Mouse (Mus musculus): ENCODE results near the gene Ebp. TPM values are rescaled to one million over a fixed set of nuclear protein-coding genes. Genes with fewer than 3 reads are reported as not detected.

Gene Ebp
- total RNA-seq (2015; ENCODE audit: low replicate concordance) (20.5 and 37.3 TPM in 2 replicates), total RNA-seq (2017; ENCODE audit: low replicate concordance) (14.2 and 26.6 TPM in 2 replicates)

DNA sequence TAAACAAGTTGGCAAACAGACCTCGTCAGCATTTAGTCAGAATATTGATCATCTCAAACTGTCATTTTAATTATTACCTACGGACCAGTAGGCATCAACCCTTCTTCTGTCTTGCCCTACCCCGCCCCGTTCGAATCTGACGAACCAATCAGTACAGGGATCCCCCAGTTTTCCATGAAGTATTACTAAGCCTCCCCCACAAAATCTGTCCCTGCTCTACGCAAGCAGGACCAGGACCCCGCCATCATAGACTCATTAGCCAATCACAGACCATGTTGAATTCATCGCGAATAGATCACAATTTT, at the start of gene Ebp:
Gene Ebp, minus strand, starts transcription at position 94 of the 305 bp plus-strand sequence.
- ATAC-seq (replicated peaks; ENCODE audit: low FRiP score, poor library complexity, severe bottlenecking), result no peak

DNA sequence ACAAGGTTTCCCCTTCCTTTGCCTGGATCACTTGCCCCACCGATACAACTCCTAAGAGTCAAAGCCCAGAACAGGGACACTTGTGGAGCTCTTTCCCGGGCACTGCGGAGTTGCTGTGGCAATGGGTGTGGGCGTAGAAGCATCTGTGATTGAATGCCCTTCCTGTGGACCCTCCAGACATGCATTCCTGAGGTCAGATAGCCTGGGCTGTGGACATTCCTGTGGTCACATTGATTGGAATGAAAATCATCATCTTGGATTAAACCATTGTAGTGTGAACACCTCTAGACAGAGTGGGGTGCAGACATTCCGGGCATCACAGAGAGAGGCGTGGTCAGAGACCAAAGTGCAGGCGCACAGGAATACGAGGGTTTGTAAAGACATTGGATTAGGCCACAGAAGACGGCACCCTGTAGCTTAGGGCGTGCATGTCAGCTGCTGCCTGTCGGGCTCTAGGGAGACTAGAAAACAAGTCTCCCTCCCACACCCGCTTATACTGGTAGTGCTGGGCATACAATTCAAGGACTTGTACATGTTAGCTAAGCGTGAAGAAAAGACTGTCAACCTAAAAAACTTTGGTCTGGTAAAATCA, 45.6 kb upstream of the Ebp start:
- no peak for ATAC-seq (replicated peaks; ENCODE audit: low FRiP score, poor library complexity, severe bottlenecking)

DNA sequence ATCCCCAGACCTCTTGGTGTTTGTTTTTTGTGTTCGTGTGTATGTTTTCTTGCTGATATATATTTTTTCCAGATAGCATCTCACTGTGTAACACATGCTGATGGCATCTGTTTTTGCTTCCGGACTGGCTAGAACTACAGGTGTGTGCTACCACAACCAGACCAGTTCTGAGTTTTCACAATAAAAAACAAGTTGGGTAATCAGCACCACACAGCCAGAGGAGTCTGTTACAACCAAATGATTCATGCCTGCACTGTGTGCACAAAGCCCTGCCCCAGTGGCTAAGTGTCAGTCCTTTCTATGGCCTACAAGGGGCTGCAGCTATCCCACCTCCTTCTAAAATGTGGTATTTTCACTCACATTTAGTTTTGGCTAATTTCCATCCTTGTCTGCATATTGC, 43.4 kb upstream of the Ebp start:
- ATAC-seq (replicated peaks; ENCODE audit: low FRiP score, poor library complexity, severe bottlenecking), result no peak

DNA sequence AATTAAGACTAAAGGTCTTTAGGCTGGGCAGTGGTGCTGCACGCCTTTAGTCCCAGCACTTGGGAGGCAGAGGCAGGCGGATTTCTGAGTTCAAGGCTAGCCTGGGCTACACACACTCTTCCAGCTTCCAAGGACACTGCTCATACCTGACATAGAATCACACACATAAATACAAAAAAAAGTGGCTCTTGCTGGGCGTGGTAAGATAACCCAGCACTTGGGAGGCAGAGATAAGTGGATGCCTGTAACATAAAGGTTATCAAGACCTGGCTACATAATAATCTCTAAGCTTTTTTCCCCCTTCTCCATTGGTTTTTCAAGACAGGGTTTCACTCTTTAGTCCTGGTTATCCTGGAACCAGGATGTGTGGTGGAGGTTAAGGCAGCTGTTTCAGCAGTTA, 40.3 kb upstream of the Ebp start:
- 0 out of 2 replicates have a peak, but pooled peaks have one; percentile 25 for ATAC-seq (replicated peaks; ENCODE audit: low FRiP score, poor library complexity, severe bottlenecking)

DNA sequence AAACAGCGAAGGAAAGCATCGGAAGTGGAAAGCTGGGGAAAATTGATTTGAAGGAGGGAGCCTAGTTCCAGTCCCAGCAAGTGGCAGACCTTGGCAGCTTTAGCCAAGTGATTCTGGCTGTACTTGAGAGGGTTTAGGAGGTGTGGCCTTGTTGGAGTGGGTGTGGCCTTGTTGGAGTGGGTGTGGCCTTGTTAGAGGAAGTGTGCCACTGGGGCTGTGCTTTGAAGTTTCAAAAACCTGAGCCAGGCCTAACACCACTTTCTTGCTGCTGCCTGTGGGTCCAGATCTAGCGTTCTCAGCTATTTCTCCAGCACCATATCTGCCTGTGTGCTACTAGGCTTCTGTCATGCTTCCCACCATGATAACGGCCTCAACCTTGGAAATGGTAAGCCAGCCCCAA, 37.0 kb upstream of the Ebp start:
- ATAC-seq (replicated peaks; ENCODE audit: low FRiP score, poor library complexity, severe bottlenecking), result 0 out of 2 replicates have a peak, but pooled peaks have one; percentile 61

DNA sequence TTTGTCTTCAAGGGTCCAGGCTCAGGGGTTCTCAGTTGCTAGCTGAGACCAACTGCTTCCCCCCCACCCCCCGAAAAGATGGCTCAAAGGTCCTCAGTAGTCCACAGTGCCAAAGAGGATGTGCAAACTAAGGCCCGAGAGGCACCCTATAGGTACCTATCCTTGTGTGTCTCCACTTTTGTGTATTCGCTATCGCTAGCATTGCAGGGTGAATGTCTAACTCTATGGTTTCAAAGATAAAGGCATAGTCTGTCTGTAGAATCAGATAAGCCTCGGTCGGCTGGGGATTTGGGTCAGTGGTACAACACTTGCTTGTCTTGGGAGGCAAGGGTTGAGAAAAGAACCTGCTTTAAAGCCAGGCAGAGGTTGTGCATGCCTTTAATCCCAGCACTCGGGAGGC, 30.2 kb upstream of the Ebp start:
- no peak for ATAC-seq (replicated peaks; ENCODE audit: low FRiP score, poor library complexity, severe bottlenecking)

DNA sequence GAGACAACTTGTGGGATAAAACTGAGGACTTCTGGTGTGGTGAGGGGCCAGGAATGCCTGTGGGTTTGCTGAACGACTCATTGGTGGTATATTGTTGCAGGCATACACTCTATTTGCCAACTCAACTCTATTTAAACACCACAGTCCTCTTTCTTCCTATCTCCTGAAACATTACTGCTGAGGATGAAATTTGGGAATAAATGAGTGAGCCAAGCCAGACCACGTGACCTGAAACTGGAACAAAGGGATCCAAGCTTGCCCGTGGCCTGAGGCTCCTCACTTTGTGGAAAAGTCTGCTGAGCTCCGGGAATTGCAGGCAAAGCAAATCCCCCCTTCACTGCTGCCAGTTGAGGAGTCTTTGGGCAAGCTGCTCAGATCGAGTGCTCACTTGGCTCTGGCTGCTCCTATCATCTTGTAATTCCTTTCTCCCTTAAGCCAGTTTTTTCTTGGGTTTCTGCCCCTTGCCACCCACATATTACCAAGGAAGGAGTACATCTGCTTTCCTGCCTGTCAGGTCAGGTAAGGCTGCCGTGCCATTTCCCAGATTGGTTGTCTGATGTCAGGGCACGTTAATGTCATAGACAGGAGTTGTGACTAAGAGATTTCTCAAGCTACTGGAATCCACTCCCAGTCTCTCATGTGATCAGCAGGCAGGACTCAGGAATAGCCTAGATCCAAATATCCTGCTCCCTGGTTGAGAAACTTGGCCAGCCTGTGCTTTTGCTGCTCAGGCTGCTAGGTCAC, 29.5 kb upstream of the Ebp start:
- no peak for ATAC-seq (replicated peaks; ENCODE audit: low FRiP score, poor library complexity, severe bottlenecking)

DNA sequence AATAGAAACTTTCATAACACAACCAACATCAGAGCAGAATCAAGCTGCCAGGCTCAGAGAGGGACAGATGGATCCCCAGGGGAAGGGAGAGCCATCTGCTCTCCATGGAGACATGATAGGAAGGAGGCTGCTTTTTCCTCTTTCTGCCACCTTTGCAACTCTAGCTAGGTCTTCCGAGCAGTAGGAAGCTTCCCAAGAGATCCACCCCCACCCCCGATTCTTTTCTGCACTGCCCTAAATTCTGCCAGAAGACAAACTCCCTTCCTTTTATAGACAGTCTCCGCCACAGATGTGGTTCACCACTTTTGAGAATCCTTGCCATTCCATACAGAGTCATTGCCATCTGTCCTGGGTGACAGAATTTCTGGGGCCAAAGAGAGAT, 29.0 kb upstream of the Ebp start:
- no peak for ATAC-seq (replicated peaks; ENCODE audit: low FRiP score, poor library complexity, severe bottlenecking)

DNA sequence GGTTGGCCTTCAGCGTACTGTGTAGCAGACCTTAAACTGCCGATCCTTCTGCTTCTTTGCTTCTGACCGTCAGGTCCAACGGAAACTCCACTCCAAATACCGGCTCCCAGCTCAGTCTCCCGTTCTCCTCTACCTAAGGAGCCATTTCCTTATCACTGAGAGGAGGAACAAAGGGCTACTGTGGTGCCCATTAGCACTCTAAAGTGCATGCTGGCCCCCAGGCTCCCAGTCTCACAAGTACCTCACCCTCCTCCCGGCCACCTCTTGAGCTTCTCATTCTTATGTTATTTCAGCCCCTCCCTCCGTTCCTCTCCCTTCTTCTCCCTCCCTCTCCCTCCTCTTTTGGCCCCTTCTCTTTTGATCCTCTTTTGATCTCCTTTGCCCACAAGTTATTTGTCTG, 26.3 kb upstream of the Ebp start:
- no peak for ATAC-seq (replicated peaks; ENCODE audit: low FRiP score, poor library complexity, severe bottlenecking)

DNA sequence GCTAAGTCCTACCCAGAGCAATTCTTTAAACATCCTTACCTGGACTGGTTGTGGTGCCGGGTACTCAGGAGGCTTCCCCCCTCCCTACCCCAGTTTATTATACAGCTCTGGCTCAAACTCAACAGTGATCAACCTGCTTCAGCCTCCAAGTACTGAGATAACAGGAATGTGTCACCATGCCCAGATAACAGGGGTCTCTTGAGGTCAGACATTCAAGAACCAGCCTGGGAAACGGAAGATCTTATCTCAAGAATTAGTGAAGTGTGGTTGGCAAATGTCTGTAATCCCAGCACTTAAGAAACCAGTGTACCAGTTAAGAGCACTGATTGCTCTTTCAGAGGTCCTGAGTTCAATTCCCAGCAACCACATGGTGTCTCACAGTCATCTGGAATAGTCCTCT, 24.8 kb upstream of the Ebp start:
- ATAC-seq (replicated peaks; ENCODE audit: low FRiP score, poor library complexity, severe bottlenecking), result no peak

DNA sequence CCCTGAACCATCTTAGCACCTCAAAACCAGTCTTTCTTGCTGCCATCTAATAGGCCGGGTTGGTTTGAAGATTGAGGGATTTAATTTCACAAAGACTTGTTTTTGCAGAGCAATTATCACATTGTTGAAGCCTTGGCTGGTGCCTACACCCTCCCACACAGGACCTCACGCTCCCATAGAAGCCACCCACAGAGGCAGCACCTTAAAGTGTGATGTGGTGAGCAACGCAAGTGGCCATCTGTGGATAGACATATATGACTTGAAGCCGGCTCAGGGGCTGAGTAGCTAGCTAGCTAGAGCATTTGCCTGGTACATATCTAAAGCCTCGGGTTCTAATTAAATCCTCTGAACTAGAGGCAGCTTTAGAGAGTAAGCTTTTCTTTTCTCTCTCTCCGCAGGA, 24.1 kb upstream of the Ebp start:
- no peak for ATAC-seq (replicated peaks; ENCODE audit: low FRiP score, poor library complexity, severe bottlenecking)

DNA sequence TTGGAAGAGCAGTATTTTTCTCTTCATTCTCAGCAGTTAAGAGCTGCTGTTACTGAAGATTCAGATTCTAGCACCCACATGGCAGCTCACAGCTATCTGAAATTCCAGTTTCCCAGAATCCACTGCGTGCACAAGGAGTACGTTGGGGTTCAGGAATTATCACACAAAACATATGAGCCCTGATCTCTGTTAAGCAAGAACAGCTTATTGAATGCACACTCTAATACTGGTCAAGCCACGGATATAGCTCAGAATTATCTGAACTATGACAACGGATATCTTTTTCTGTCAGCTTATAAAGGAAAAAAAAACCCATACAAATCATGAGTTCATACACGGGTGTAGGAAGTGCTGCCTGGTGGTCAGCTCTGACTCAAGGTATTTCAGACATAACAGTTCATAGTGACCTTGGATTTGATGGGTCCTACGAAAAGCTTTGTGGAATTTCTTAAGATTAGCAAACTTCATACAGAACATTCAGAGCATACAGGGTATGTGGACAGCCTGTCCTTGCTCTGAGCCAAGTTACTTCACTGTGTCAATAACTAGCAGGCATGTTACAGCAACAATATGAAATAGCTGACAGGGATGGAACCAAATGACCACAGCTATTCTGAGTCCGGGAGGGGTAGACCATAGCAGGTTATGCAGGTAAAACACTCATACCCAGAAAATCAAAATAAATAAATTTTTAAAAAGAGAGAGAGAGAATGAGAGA, 18.3 kb upstream of the Ebp start:
- no peak for ATAC-seq (replicated peaks; ENCODE audit: low FRiP score, poor library complexity, severe bottlenecking)

DNA sequence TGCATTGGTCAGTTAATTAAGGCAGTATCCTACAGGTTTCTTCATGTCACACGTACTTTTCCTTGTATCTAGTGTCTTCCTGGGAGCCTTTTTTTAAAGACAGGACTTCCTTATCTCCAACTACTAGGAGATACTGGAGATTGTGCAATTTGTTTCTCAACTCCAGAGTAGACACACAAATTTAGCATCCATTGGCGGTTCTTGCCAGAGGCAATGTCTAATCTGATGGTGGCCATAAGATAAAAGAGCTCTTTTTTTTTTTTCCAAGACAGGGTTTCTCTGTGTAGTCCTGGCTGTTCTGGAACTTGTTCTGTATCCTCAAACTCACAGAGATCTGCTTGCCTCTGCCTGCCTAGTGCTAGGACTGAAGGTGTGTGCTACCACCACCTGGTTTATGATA, 16.4 kb upstream of the Ebp start:
- no peak for ATAC-seq (replicated peaks; ENCODE audit: low FRiP score, poor library complexity, severe bottlenecking)

DNA sequence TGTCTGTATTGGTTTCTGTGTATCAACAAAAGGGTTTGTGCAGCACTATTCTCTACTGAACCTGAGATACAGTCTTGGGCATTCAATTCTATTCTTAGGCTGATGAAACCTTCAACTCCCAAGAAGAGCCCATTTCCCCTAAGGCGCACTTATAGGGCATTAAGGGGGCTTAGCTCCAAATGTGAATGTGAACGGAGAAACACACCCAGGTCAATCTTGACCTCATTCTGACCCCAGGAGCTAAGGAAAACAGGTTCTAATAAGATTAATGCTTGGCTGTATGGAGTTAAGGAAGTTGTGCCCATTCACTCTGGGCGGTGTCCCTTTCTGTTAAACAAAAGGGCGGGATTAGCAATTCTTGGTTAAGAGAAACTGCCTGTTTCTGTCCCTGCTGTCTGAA, 13.9 kb upstream of the Ebp start:
- no peak for ATAC-seq (replicated peaks; ENCODE audit: low FRiP score, poor library complexity, severe bottlenecking)

DNA sequence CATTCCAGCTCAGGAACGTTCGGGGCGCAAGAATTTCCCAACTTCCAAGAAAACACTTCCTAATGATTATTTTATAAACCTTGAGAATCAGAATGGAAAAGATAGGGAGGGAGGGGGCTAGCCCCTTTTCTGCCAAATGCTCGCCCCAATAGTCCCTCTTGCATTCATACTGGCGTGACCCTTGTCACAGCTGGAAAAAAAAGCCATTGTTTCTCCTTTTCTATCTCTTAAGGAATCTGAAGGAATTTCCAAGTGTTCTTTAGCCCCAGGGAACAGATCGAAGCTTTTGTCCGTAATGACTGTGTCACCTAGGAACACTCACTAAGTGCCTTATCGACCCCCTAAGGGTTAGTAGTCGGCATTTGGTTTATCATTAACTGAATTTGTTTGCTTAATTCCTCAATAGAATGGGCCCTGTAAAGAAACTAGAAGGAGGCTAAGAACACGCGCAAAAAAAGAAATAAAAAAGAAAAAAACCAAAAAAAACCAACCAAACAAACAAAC, 13.4 kb upstream of the Ebp start:
- ATAC-seq (replicated peaks; ENCODE audit: low FRiP score, poor library complexity, severe bottlenecking), result no peak

DNA sequence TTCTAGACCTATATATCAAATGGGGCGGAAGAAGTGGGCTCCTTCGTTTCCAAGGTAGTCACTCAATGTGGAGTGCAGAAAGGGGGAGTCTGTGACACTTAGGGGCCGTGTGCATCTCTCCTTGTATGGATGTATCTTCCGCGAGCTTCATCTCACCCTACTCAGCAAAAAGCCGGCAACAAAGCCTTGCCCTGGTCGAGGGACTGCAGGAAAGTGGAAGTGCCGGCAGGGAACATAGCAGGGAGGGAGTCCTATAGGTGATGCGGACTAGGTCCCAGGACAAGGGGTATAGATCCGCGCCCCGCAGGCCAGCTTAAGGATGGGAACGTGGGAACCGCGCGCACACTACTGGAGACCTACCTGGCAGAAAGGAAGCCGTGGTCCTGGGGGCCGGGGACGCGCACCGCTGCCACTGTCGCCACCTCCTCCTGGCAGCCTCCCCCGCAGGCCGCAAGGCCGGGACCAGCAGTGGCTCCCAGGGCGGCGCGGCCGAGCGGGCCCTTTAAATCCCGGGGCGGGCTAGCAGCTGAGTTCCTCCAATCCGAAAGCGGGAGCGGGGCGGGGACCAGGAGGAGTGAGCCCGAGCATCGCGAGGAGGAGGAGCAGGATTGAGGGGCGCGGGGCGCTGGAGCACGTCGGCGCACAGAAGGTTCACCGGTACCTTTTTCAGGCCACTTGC, 12.8 kb upstream of the Ebp start, which contains the start of gene Porcn:
Gene Porcn, minus strand, starts transcription at position 511 of the 679 bp plus-strand sequence.
- ATAC-seq (replicated peaks; ENCODE audit: low FRiP score, poor library complexity, severe bottlenecking), result peak; percentile 94

DNA sequence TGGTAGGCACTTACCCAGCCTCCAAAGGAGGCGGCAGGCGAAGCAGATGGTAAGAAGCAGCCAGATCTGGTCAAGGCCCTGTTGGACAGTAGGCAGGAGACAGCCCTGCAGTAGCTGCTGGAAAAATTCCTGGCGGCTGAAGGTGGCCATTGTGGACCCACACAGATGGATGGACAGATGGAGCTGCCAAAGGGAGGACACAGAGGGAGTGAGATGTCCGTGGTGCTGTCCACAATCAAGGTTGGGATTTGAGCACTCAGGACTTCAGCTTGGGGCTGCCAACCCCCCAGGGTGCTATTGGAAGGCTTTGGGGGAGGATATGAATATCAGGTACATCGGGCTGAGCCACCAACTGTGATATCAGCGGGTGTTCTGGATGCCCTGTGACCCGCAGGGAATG, 12.2 kb upstream of the Ebp start:
- ATAC-seq (replicated peaks; ENCODE audit: low FRiP score, poor library complexity, severe bottlenecking), result no peak

DNA sequence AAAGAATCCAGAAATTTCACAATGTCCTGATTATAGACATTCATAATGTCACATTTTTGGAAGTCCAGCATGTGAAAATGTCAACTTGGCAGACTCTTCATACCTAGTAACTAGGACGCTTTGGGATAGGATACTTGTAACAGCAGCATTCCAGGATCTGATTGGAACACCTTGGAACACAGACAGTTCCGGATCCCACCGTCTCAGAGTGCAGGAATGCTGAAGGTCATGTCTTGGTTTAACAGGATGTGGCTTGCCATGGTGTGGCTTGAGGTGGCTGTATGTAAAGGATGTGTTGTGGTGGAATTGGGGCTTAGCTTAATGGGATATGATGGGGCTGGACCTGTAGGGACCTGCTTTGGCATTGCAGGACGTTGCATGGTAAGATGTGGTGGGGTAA, 11.8 kb upstream of the Ebp start:
- ATAC-seq (replicated peaks; ENCODE audit: low FRiP score, poor library complexity, severe bottlenecking), result no peak

DNA sequence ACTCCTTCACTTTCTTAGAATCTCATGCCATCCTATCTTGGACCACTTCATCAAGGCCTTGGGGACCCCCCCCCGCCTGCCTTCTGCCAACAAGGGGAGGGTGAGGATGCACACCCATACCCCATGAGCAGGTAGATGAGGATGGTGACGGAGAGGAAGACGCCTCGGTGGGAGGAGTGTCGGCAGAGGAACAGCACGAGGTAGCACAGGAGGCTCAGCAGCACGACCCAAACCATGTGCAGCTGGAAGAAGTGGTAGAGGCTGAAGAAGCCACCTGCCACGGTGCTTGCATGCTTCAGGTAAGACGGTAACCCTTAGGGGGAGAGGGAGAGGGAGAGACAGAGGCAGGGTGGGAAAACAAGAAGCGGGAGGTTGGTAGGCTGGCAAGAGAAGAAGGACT, 10.8 kb upstream of the Ebp start:
- ATAC-seq (replicated peaks; ENCODE audit: low FRiP score, poor library complexity, severe bottlenecking), result no peak

DNA sequence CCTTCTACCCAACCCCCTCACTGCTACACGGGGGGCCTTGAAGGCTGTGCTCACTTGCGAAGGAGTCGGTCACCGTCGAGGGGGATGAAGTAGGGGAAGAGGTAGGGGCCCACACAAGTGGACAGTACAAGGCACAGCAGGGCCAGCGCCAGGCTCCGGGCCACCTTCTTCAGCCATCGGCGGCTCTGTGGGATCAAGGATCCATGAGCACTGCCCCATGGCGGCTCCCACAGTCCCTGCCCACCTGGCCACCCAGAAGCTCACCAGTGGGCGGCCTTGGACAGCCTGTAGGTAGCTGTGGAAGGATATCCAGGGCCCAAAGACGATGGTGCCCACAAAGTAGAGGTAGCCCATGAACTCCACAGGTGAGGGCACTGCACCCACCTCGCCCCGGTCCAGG, 9.8 kb upstream of the Ebp start:
- no peak for ATAC-seq (replicated peaks; ENCODE audit: low FRiP score, poor library complexity, severe bottlenecking)
